Mouse (Mus musculus): Measurements from ENCODE around the gene Vti1b. TPM values are rescaled to one million over a fixed set of nuclear protein-coding genes. Genes with fewer than 3 reads are reported as not detected.
A peak's percentile ranks its signal among the peaks of the same experiment; 100 is the strongest.

Gene Vti1b
- total RNA-seq, 2 experiments from 2014 or later: 62.1 to 69.2 TPM

DNA sequence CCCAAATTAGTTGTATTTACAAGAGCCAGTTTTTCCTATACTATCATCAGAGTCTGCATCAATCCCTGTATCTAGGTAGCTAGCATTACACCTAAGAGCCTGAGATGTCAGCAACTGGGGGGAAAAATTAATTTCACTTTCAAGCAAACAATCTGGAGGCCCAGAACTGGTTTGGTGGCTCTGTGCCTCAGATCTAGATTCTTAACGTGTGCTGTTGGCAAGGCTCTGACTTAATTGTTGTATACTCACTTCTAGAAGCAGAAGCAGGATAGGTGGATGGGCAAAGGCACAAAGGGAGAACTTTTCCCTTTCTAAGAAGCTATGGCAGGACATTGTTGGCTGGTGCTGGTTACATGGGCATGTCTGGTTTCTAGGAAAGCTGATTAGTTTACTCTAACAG is 33.0 kb downstream of the Vti1b start:
- DNase-seq: no peak
- intact Hi-C loops (cut with DNase I): no loop called here

DNA sequence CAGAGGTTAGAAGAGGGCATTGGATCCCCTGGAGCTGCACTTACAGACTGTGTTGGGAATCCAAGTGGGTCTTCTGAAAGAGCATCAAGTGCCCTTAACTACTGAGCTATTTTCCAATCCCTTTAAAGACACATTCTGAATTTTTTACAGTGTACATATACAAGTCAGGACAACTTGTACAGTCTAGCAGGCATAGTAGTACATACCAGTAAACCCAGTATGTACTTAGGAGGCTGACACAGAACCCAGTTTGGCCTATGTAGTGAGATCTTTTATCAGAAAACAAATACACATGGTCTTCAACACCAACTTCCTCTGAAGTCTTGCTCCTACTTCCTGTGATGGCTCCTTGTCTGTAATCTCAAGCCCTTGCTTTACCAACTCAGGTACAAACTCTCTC is 33.5 kb downstream of the Vti1b start:
- no peak for DNase-seq
- intact Hi-C loops (cut with DNase I): no loop called here

DNA sequence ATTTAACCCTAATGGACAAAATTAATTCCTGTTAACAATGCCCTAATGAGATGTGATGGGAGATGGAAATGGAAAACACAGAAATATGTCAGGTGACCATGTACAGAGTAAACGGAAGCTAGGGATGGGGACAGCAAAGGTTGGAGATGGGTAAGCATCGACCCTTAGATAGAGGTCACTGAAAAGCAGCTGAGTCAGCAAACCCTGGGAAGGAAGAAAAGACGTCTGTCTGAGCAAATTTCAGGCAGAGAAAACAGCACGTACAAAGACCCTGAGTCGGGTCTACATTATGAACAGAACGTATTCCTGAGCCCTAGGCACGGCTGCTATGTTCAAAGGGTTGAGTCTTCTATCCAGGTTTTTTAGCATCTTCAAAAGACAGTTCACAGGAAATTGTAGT is 35.5 kb downstream of the Vti1b start:
- intact Hi-C loops (cut with DNase I): no loop called here
- no peak for DNase-seq

DNA sequence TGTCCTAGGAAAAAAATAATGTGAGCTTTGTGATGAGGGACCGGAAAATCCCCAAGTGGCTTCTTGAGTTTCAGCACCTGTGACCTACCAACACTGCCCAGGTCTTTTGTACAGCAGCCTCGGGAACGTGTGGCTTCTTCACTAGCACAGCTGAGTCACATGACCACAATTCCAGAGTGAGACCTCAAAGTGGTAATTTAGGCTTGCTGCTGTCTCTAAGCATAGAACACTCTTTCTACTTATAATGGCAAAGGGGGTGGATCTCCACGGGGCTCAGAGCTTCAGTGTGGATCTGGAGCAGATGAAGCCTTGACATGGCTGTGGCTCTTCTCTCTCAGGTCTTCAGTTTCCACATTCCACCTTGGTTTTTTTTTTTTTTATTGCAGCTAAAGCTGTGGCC is 37.4 kb downstream of the Vti1b start:
- no peak for DNase-seq
- intact Hi-C loops (cut with DNase I): no loop called here

DNA sequence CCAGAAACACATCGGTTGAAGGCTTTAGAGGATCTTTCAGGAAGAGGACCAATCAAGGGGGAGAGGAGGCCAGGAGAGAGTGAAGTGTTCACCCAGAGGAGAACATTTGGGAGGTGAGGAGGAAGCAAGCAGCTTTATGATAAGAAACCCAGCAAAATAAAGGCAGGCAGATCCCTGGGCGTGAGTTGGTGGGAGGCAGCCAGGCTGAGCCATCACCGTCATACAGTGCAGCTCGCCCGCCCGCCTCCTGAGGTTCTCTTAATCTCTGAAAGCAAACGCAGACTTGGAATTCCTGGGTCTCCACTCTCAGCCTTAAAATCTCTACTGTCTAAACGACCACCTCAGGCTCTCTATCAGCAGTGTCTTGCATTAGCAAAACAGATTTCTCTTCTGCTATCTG is 37.8 kb downstream of the Vti1b start:
- DNase-seq: no peak
- intact Hi-C loops (cut with DNase I): no loop called here

DNA sequence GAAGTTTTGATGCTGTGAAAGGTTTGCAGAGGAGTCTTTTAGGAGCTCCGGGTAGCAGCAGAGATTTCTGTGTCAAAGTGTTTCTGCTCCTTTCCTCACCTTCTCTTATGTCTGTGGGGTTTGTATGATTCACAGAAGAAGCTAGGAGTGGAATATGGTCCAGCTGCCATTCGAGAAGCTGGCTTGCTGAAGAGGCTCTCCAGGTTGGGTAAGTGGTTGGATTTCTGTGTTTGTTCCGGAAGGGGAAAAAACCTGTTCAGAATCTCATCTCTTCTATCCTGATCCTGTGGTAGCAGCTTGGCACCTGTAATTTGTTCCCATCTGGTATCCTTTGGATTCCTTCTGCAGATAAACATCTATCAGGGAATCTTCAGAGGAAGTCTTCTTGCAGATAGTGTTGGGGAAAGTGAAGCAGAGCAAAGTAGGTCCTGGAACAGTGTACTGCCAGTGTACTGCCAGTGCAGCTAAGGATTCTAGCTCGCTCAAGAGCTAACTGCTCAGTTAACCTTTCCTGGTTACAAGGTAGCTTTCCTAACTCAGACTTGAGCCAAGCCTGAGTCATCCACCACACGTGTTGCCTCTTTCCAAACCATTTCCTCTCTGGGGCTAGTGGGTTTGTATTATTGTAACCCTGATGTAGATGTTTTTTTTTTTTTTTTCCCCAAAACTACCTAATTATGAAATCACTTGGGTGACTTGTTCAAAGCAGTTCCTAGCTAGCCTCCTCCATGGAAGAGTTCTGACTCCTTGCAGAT is 40.6 kb downstream of the Vti1b start:
- DNase-seq: no peak
- intact Hi-C loops (cut with DNase I): no loop called here

DNA sequence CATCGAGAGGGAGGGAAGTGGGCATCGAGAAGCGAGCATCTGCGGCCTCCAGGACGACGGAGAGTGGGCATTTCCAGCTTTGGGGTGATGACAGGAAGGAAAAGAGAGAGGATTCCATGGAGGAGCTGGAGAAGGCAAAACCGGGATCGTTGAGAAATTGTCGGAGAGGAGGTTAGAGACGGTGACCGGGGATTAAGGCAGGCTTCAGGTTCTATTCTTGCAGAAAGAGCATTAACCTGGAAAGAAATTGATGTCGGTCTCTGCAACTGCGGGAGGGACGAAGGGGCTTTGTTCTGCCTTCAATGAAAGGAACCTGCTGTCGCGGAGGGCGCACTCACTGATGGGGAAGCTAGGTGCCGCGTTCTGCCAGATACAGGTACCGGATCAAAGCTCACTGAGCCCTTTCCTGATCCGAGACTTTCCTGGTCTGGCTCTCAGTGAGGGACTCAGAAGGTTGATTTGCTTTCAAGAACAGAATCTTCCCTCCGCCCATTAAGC is 41.2 kb downstream of the Vti1b start:
- intact Hi-C loops (cut with DNase I): no loop called here
- no peak for DNase-seq

DNA sequence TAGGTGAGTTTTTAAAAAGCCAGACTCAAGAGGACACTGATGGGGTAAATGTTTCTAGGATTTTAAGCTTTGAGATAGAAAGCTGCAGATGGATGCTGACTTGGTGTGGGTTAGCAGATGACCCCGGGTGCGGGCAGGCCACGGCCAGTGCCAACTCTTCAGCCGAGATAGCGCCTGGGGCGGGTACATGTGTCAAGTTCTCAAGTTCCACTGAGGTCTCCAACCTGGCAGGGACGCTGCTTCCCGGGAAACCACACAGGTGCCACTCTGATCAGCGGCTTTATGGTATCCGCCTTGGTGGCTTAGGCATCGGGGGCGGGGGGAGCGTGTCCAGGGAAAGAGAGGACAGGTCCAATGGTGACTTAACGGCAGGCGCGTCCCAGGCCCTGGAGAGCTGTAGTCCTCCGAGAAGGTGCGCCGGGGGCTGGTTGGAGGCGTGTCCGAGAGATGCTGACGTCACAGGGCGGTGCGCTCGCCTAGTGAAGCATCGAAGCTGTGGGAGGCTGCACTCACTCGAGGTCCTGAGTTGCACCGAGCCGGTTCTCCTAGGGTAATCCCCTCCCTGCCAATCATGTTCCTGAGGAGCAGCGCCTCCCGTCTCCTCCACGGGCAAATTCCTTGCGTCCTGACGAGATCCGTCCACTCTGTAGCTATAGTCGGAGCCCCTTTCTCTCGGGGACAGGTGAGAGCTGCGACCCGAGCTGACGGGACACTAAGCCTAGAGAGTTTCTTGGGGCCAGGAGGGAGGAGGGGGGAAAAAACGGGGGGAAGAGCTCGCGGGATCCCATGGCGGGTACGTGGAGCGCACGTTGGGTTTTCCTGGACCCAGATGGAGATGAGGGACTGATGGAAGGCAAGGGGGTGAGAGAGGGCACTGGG is 41.9 kb downstream of the Vti1b start, which contains the start of gene Arg2:
TSS of gene Arg2 (plus strand) at position 479 of the 879 bp plus-strand sequence.
- peak; percentile 36 to 51 for DNase-seq
- intact Hi-C loops (cut with DNase I): no loop called here

DNA sequence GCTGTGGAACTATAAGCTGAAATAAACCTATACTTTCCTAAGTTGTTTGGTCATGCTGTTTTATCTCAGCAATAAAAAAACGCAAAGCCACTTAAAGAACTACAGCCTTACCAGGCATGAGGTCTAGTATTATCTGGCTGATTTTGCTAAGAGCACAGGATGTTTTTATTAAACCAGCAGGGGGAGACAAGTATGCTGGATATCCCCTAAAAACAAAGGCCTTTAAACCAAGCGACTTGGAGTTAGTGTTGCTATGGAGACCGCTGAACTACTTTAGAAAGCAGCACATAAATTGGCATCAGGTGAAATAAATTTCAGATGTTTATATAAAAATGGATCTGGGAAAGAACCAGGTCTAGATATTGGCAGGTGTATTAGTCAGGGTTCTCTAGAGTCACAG is 49.6 kb downstream of the Vti1b start:
- intact Hi-C loops (cut with DNase I): no loop called here

DNA sequence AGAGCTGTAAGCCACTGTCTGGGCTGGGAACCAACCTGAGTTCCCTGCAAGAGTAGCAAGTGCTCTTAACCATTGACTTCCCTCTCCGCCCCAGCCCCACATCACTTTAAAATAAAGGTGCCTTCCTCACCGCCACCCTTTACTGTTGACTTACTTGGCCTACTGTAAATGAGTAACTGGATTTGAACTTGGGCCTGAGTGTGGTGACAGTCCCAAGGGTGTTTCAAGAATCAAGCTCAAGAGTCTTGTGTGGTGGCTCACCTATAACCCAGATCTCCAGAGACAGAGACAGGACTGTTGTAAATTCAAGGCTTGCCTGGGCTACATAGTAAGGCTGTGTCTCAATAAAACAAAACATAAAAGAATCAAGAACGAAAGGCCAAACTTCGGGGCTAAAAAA is 53.5 kb downstream of the Vti1b start:
- no peak for DNase-seq
- intact Hi-C loops (cut with DNase I): no loop called here

More for the DNA sequence above, 49.6 kb downstream of the Vti1b start:
- peak in 1 of 2 experiments; percentile 6 for DNase-seq

Other genes starting within 250 kb of the Vti1b start
- gene Tmem229b, start 165.0 kb downstream of the Vti1b start, total RNA-seq (2021): 1 to 10 TPM; 3.4 to 6.7 TPM
- 10 to 100 TPM in 1 of 2 experiments, 1 to 10 TPM in 1; 6.7 to 19.2 TPM for gene Plekhh1, start 143.5 kb downstream of the Vti1b start, total RNA-seq (2021)
- gene Pigh, start 83.0 kb downstream of the Vti1b start, total RNA-seq (2021): 1 to 10 TPM; 3.3 to 5.4 TPM
- not detected for gene Arg2, start 41.9 kb downstream of the Vti1b start, total RNA-seq (2021)
- gene Rdh11, start 19.6 kb upstream of the Vti1b start, total RNA-seq (2021): 1 to 10 TPM; 7.2 to 8.5 TPM
- gene Rdh12, start 36.2 kb upstream of the Vti1b start, total RNA-seq (2021): under 1 TPM; 0.31 to 0.32 TPM
- 10 to 100 TPM; 14.9 to 15.8 TPM for gene Zfyve26, start 123.6 kb upstream of the Vti1b start, total RNA-seq (2021)
- 1 to 10 TPM; 2.0 TPM for gene Rad51b, start 124.6 kb upstream of the Vti1b start, total RNA-seq (2021)